Mouse (Mus musculus): ENCODE measurements at regions not wholly inside any gene's neighbourhood (a gene's known extent, or its start where the extent isn't known, plus 50 kb on each side); places are given as distances from the start of the nearest gene placed in this dataset.
A peak's percentile ranks its signal among the peaks of the same experiment; 100 is the strongest.

- DNase-seq (ENCODE audit: low spot score in 2 of 2): no peak
These were observed 1114.7 kb downstream of the Sorcs1 start for GRCm38 (mm10) chr19:49563612-49564256.

GRCm38 (mm10) chr19:49539445-49540407 is 1138.7 kb downstream of the Sorcs1 start:
- peak in 1 of 2 experiments; percentile 30 for DNase-seq (ENCODE audit: low spot score in 2 of 2)

All from frontal cortex, postnatal 14 days (tissue).